8 mouse cellular contexts compared by ENCODE assay signal in genomic region chr8:127184025-127184424, GRCm38 (mm10).
DNase-seq lines count a peak whose midpoint lies in the region; ATAC-seq and TF ChIP-seq lines count a peak whose summit lies in the region.

No protein-coding gene starts in this region.

- peak; percentile 72 for ATAC-seq in kidney, embryonic 16.5 days (ENCODE audit: low FRiP score, low TSS enrichment)
- peak; percentile 62 for ATAC-seq in lung, embryonic 14.5 days (ENCODE audit: insufficient read depth)

- no peaks in the 10 kb centered on the region for H3K27me3 ChIP-seq in heart, embryonic 10.5 days (ENCODE audit: insufficient read depth, poor library complexity, severe bottlenecking)
- no peaks in the 10 kb centered on the region for H3K27me3 ChIP-seq in kidney, embryonic 16.5 days (ENCODE audit: insufficient read depth, low read length)
- no peaks in the 10 kb centered on the region for H3K27me3 ChIP-seq in lung, embryonic 14.5 days (ENCODE audit: insufficient read depth, low read length)

- H3K4me2 ChIP-seq in kidney, embryonic 16.5 days (replicated peaks; ENCODE audit: low read depth, low read length) = no peak overlapping the region
- no peak overlapping the region for H3K4me2 ChIP-seq in lung, embryonic 14.5 days

- peak overlapping the region; percentile 16; the same call in 1 of the 2 replicates for H3K27ac ChIP-seq in heart, embryonic 10.5 days
- H3K27ac ChIP-seq in kidney, embryonic 16.5 days (ENCODE audit: low read length) = peak overlapping the region; percentile 47; the same call in 1 of the 2 replicates
- H3K27ac ChIP-seq in lung, embryonic 14.5 days (ENCODE audit: low read depth) = peak overlapping the region; percentile 51; the same call in 1 of the 2 replicates

- DNase-seq in heart, embryonic 10.5 days (ENCODE audit: low spot score) = no peak
- DNase-seq in heart, adult 8-10 months (ENCODE audit: low spot score) = no peak
- DNase-seq in embryo, embryonic 10.5 days (ENCODE audit: low spot score) = peak; percentile 50
- peak; percentile 72 for DNase-seq in lung, embryonic 14.5 days
- DNase-seq in natural killer cell, adult 2 months (ENCODE audit: low spot score in 2 of 2) = no peak
- no peak for DNase-seq in layer of hippocampus, postnatal 36 days
- no peak for DNase-seq in adrenal gland, postnatal 4 days (ENCODE audit: low spot score in 2 of 2)

- H3K9ac ChIP-seq in kidney, embryonic 16.5 days (replicated peaks; ENCODE audit: low read length) = no peak overlapping the region
- no peak overlapping the region for H3K9ac ChIP-seq in lung, embryonic 14.5 days

- H3K36me3 ChIP-seq in heart, embryonic 10.5 days = no peaks in the 10 kb centered on the region
- H3K36me3 ChIP-seq in kidney, embryonic 16.5 days (ENCODE audit: insufficient read depth, low read length) = no peaks in the 10 kb centered on the region
- no peaks in the 10 kb centered on the region for H3K36me3 ChIP-seq in lung, embryonic 14.5 days (ENCODE audit: insufficient read depth)

- TF ChIP-seq CTCF in lung, embryonic 14.5 days (IDR thresholded peaks at IDR 0.05; ENCODE audit: low read depth) = no peak

- WGBS in heart, embryonic 10.5 days = 28% methylated on average over 4 of the region's 4 CpGs
- 8% methylated on average over 4 of the region's 4 CpGs for WGBS in kidney, embryonic 16.5 days
- 3% methylated on average over 4 of the region's 4 CpGs for WGBS in lung, embryonic 14.5 days

- no peak overlapping the region for H3K4me3 ChIP-seq in heart, embryonic 10.5 days
- no peak overlapping the region for H3K4me3 ChIP-seq in kidney, embryonic 16.5 days (ENCODE audit: low read length)
- H3K4me3 ChIP-seq in lung, embryonic 14.5 days (ENCODE audit: low read depth, low read length) = no peak overlapping the region

- peaks cover 50% of the 10 kb centered on the region for H3K4me1 ChIP-seq in heart, embryonic 10.5 days
- peaks cover 46% of the 10 kb centered on the region for H3K4me1 ChIP-seq in kidney, embryonic 16.5 days (ENCODE audit: insufficient read depth, low read length)
- H3K4me1 ChIP-seq in lung, embryonic 14.5 days (ENCODE audit: insufficient read depth) = peaks cover 20% of the 10 kb centered on the region

- H3K9me3 ChIP-seq in heart, embryonic 10.5 days = no peaks in the 10 kb centered on the region
- H3K9me3 ChIP-seq in kidney, embryonic 16.5 days (ENCODE audit: low read length) = no peaks in the 10 kb centered on the region
- H3K9me3 ChIP-seq in lung, embryonic 14.5 days (ENCODE audit: low read depth, low read length) = no peaks in the 10 kb centered on the region

Comparison
In these comparisons a context has a peak if more than half of its experiments do, and no peak if none do; other contexts are left out.
1. DNase-seq: peak in embryo, embryonic 10.5 days (single experiment) and lung, embryonic 14.5 days (single experiment); none in heart, embryonic 10.5 days (single experiment), heart, adult 8-10 months (single experiment), natural killer cell, adult 2 months (0 of 2), layer of hippocampus, postnatal 36 days (0 of 2) and adrenal gland, postnatal 4 days (0 of 2).
2. Peak in every context shown above with its lines, with median percentiles within 50 percentile points of each other: H3K27ac ChIP-seq.